Mouse (Mus musculus) megakaryocyte, embryonic 14.5 days (primary cell): Measurements from ENCODE around the gene Sik3.

Experiments used
- FLI1 ChIP-seq: IDR thresholded peaks from 2 replicates; pipeline ENCODE4 v1.6.1; 2012; ENCODE audit warnings: low read length, inconsistent platforms, mixed read lengths
- GATA1 ChIP-seq: IDR thresholded peaks from 3 replicates; pipeline ENCODE4 v1.6.1; 2012; ENCODE audit warnings: mixed read lengths, low read length, inconsistent platforms, borderline replicate concordance

GRCm38 (mm10) chr9:46269125-46269524, 256.5 kb downstream of the Sik3 start:
- TF ChIP-seq FLI1, result no peak
- no peak for TF ChIP-seq GATA1
